Mouse (Mus musculus) forebrain, embryonic 16.5 days (tissue): ENCODE measurements around the gene Ccr6. TPM values are rescaled to one million over a fixed set of nuclear protein-coding genes. Genes with fewer than 3 reads are reported as not detected.
"Not testable (repeated sequence)": the region's sequence is repeated elsewhere in the genome, so short reads cannot be mapped to it uniquely, and the experiment has no call there.

ENCODE experiments used
- ATAC-seq: fragments of 200-750 bp; cut with Nextera tagmentation; 2 replicates; pipeline ENCODE4 v1.8.0; 2017; ENCODE audit warnings: mild to moderate bottlenecking, moderate library complexity
- H3K27ac ChIP-seq: fragments of 300-500 bp; sonication (generic); 2 replicates; pipeline ENCODE4 v1.5.1; 2014; ENCODE audit warnings: low read length, control low read depth
- H3K27me3 ChIP-seq: fragments of 300-500 bp; sonication (generic); replicated peaks from 2 replicates; pipeline ENCODE4 v1.6.1; 2014; ENCODE audit warnings: low read length; ENCODE audit not compliant: control insufficient read depth, insufficient read depth
- H3K36me3 ChIP-seq: fragments of 300-500 bp; sonication (generic); 2 replicates; pipeline ENCODE4 v1.6.1; 2014; ENCODE audit not compliant: control insufficient read depth, insufficient read depth
- H3K4me1 ChIP-seq: fragments of 300-500 bp; sonication (generic); replicated peaks from 2 replicates; pipeline ENCODE4 v1.6.1; 2014; ENCODE audit warnings: low read length; ENCODE audit not compliant: control insufficient read depth, insufficient read depth
- H3K4me2 ChIP-seq: fragments of 300-500 bp; sonication (generic); 2 replicates; pipeline ENCODE4 v1.6.1; 2014; ENCODE audit warnings: mild to moderate bottlenecking, low read length, control low read depth
- H3K4me3 ChIP-seq: fragments of 300-500 bp; sonication (generic); replicated peaks from 2 replicates; pipeline ENCODE4 v1.5.1; 2014; ENCODE audit warnings: mild to moderate bottlenecking, low read length, control low read depth
- H3K9ac ChIP-seq: fragments of 300-500 bp; sonication (generic); replicated peaks from 2 replicates; pipeline ENCODE4 v1.6.1; 2014; ENCODE audit warnings: low read depth, low read length, control low read depth
- H3K9me3 ChIP-seq: fragments of 300-500 bp; sonication (generic); 2 replicates; pipeline ENCODE4 v1.6.1; 2016; ENCODE audit warnings: low read length; ENCODE audit not compliant: control insufficient read depth
- whole genome bisulfite sequencing: fragments of 180-500 bp; shearing (Covaris S2); extraction: QIAGEN DNeasy Blood & Tissue Kit; methylation state at CpG from one replicate; pipeline ENCODE4 v1.1.7; 2014; 5-methylcytosine and 5-hydroxymethylcytosine counted together
- polyA plus RNA-seq: library from polyadenylated mRNA; unstranded; fragments of >200 nt; fragmentation: Nextera tagmentation; extraction: Ambion mirVana; gene quantifications from 2 replicates; pipeline ENCODE4 v1.2.1, GENCODE M21; 2015

Gene Ccr6
- polyA plus RNA-seq, 1 experiment from 2014 or later = not detected

DNA sequence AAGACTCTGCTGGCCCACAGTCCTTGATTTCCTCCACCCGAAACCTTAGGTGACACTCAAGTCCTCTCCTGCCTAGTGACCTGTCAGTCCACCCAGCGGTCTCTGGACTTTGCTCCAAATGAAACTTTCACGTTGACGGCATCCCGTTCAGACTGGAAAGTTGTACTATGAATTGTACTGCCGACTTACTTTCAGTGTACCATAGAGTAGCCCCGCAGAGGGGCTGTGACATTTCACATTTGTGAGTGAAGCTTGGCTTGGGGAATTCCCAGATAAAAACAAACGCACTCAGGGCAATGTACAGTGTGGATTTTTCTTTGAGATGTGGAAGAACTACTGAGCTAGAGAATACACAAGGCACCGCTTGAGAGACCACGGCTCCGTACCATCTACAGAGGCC lies 6.3 kb downstream of the Ccr6 start:
- H3K9ac ChIP-seq = no peak overlapping the region
- no peak overlapping the region for H3K27ac ChIP-seq
- H3K4me1 ChIP-seq = no peaks in the 10 kb centered on the region
- 90% methylated on average over 11 of the region's 11 CpGs for whole genome bisulfite sequencing
- H3K4me2 ChIP-seq = no peak overlapping the region
- no peak overlapping the region for H3K4me3 ChIP-seq
- no peak for ATAC-seq
- H3K36me3 ChIP-seq = no peaks in the 10 kb centered on the region
- no peaks in the 10 kb centered on the region for H3K9me3 ChIP-seq
- H3K27me3 ChIP-seq = no peaks in the 10 kb centered on the region

DNA sequence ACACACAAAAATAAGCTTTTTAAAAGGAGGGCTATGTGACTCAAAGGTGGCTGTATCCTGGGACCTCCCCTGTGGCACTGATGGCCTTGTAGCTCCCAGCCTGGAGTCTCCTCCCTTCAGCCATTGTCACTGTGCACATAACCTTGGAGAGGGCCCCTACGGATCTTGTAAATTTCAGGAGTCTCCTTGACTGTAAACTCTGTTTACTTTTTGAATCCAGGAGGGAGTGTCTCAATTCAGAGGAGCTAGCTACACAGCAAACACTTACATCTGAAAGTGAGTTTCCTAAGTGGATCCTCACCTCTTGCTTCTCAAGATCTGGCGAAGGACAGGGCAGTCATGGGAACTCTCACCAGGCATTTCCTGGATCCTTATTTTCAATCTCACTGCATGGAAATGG lies 8.3 kb downstream of the Ccr6 start:
- Histone ChIP-seq H3K4me1 (no peaks in the 10 kb centered on the region), H3K27me3 (no peaks in the 10 kb centered on the region), H3K9me3 (no peaks in the 10 kb centered on the region), H3K9ac (no peak overlapping the region), H3K36me3 (no peaks in the 10 kb centered on the region), H3K4me2 (no peak overlapping the region), H3K4me3 (no peak overlapping the region), H3K27ac (no peak overlapping the region)
- WGBS = 87% methylated on average over 2 of the region's 2 CpGs
- ATAC-seq = no peak

DNA sequence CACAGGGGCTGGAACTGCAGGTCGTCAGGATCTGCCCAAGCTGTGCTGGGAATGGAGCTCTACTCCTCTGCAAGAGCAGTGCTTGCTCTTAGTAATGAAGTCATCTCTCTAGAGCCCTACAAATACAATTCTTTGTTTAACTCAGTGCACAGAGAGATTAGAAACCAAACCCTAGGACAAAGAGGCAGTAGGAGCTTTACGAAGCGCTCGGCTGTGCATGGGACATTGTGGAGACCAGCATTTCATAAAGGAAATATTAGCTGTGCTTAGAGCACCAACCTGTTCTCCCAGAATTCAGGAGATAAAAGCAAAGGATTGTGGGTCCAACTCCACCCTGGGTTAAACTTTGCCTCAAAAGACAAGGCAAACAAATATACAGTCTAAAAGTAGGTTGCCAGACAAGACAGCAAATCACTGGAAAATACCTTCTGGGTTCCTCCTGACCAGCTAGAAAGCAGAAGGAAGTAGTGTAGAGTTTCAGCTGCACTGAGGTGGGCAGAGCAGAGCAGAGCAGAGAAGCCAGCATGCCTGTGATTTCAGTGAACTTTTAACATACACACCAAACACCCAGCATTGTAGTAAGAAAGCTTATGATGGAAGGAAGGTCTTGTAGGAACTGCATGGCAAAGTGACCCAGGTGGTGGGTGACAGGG lies 10.4 kb downstream of the Ccr6 start:
- no peaks in the 10 kb centered on the region for H3K9me3 ChIP-seq
- no peak for ATAC-seq
- H3K27ac ChIP-seq = no peak overlapping the region
- no peak overlapping the region for H3K4me2 ChIP-seq
- H3K36me3 ChIP-seq = no peaks in the 10 kb centered on the region
- H3K4me1 ChIP-seq = no peaks in the 10 kb centered on the region
- no peaks in the 10 kb centered on the region for H3K27me3 ChIP-seq
- H3K9ac ChIP-seq = no peak overlapping the region
- WGBS = 69% methylated on average over 4 of the region's 4 CpGs
- H3K4me3 ChIP-seq = no peak overlapping the region

DNA sequence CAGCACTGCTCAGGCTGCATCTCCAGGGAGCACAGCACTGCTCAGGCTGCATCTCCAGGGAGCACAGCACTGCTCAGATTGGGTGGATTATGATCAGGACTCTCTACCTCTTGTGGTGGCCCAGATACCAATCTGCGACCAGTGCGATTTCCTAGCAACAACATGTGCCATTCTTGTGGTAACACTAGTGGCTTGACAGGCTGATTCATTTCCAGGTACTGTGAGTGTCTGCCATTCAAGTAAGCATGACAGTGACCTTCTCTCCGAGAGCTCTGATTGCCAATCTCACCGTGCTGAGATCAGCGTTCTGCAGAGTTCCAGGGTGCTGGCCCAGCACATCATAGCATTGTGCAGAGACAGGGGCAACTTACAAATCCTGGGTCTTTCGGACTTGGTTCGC lies 15.9 kb downstream of the Ccr6 start:
- no peak overlapping the region for H3K9ac ChIP-seq
- H3K9me3 ChIP-seq = no peaks in the 10 kb centered on the region
- no peak overlapping the region for H3K27ac ChIP-seq
- no peaks in the 10 kb centered on the region for H3K4me1 ChIP-seq
- H3K4me3 ChIP-seq = no peak overlapping the region
- ATAC-seq = no peak
- no peaks in the 10 kb centered on the region for H3K36me3 ChIP-seq
- WGBS = 91% methylated on average over 7 of the region's 7 CpGs
- H3K4me2 ChIP-seq = no peak overlapping the region
- H3K27me3 ChIP-seq = no peaks in the 10 kb centered on the region

DNA sequence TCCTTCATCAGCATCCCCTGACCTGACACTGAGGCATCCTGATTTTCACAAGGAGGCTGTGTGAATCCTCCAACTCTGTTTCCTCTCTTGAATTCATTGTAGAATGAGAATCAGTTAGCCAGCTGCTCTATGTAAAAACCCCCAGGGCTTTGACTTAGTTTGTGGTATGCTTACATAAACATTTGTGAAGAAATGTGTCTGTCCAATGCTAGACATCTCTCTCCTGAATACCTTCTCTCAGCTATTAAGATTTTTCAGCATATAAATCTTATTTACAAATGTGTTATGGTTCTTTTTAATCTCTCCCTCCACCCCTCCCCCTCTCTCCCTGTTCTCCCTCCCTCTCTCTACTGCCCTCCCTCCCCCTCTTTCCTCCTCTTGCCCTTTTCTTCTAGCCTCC lies 18.4 kb downstream of the Ccr6 start:
- H3K27me3 ChIP-seq = no peaks in the 10 kb centered on the region
- H3K4me2 ChIP-seq = no peak overlapping the region
- H3K4me3 ChIP-seq = no peak overlapping the region
- no peaks in the 10 kb centered on the region for H3K9me3 ChIP-seq
- no peak for ATAC-seq
- no peak overlapping the region for H3K9ac ChIP-seq
- H3K27ac ChIP-seq = no peak overlapping the region
- no peaks in the 10 kb centered on the region for H3K36me3 ChIP-seq
- no peaks in the 10 kb centered on the region for H3K4me1 ChIP-seq

DNA sequence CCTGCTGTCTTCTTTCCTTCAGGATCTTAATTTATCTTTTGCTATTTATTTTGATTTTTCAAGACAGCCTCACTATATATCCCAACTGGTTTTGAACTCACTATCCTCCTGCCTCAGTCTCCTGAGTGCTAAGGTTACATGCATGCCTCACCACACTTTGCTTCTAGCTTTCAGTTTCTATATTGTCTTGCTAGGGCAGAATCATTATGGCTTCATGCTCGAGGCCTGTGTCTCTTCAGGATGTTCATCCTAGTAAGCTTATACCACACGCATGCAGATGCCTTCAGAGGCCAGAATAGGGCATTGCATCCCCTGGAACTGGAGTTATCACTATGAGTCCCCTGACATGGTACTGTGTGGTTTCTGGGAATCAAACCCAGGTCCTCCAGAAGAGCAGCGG lies 19.1 kb downstream of the Ccr6 start:
- Histone ChIP-seq H3K4me2 (no peak overlapping the region), H3K27ac (no peak overlapping the region), H3K36me3 (no peaks in the 10 kb centered on the region), H3K9me3 (no peaks in the 10 kb centered on the region), H3K4me3 (no peak overlapping the region), H3K9ac (no peak overlapping the region), H3K4me1 (no peaks in the 10 kb centered on the region), H3K27me3 (no peaks in the 10 kb centered on the region)
- WGBS = 79% methylated on average over 3 of the region's 3 CpGs
- no peak for ATAC-seq

DNA sequence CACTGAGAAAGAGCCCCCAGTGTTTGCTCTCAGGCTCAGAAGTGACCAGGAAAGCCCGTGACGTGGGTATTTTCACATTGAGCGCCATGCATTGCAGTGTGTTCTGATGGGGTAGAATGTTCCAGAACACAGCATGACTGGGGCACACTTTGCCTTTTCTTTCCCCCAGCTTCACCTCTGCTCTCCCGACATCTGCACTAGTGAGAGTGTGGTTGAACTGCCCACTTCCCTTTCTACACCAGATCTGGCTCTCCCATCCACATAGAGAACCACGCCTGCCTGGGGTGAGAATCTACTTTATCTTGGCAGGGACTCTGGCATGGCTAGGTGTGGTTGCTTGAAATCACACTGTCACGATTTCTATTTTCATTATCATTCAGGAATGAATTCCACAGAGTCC lies 19.7 kb downstream of the Ccr6 start:
- no peak for ATAC-seq
- 90% methylated on average over 6 of the region's 6 CpGs for WGBS
- Histone ChIP-seq H3K36me3 (no peaks in the 10 kb centered on the region), H3K4me2 (no peak overlapping the region), H3K27ac (no peak overlapping the region), H3K9ac (no peak overlapping the region), H3K27me3 (no peaks in the 10 kb centered on the region), H3K9me3 (no peaks in the 10 kb centered on the region), H3K4me3 (no peak overlapping the region), H3K4me1 (no peaks in the 10 kb centered on the region)

DNA sequence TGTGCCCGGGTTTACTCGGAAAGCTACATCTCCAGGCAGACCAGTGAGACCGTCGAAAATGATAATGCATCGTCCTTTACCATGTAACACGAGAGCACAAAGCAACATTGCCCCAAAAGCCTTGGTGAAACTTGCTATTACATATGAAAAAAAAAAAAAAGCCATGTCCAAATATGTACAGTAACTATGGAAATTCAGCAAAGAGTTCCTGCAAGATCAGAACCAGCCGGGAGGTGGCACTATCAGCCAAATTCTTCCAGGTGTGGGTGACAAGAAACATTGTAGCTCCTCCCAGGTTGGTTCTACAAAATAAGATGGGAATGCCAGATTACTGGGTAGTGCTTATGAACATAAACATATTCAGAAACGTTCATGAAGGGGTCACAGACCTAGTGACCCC lies 21.1 kb downstream of the Ccr6 start:
- Histone ChIP-seq H3K9ac (no peak overlapping the region), H3K4me3 (no peak overlapping the region), H3K4me2 (no peak overlapping the region), H3K27me3 (no peaks in the 10 kb centered on the region), H3K27ac (no peak overlapping the region), H3K4me1 (no peaks in the 10 kb centered on the region), H3K36me3 (no peaks in the 10 kb centered on the region), H3K9me3 (no peaks in the 10 kb centered on the region)
- no peak for ATAC-seq
- whole genome bisulfite sequencing = 80% methylated on average over 8 of the region's 8 CpGs

DNA sequence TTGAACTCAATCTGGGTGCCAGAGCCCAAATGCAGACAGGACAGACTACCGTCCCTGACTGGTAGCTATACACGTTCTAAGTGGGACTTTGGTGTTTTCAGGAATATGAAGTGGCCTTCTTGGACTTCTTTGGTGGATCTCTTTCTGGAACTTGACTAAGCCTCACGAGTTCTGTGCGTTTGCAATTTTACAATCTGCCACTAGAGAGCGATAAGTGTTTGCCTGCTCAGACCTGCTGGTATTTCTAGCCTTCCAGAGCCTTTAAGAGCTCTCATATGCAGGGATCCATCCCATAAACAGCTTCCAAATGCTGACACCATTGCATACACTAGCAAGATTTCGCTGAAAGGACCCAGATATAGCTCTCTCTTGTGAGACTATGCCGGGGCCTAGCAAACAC lies 28.8 kb downstream of the Ccr6 start:
- H3K27me3 ChIP-seq, H3K36me3 ChIP-seq, H3K9me3 ChIP-seq, H3K4me1 ChIP-seq, H3K4me3 ChIP-seq, H3K4me2 ChIP-seq, H3K27ac ChIP-seq, H3K9ac ChIP-seq: not testable (repeated sequence)
- peak; percentile 65; the same call in 1 of the 2 replicates for ATAC-seq
- 19% methylated on average over 7 of the region's 7 CpGs for WGBS

DNA sequence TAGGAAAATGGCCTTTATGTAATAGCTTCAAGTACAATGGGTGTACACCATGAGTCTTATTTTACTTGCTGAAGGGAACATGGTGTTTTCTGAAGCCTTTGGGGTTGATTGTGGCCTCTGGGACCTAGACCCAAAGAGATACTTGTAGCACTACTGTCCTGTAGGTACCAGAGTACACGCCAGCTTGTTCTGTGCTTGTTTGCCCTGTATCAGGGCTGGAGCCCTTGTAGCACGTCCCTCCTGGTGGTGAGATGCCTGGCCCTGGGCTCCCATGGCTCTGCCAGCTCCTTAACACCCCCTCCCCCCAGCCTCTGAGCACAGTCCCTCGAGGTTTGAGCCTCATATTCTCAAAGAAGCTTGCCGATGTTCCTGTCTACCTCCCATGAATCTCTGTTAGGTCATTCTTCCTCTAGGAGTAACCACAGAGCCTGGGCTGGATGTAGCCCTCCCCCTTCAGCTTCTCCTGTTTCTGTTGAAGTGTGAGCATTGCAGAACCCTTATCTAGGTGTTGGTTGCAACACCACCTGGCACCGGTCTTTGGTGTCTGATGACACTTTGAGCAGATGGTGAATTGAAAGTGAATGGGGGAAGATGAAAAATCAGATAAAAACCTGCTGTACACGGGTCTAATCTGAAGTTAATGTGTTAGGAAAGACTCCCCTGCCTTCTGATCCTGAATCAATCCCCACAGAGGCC lies 36.4 kb downstream of the Ccr6 start:
- no peaks in the 10 kb centered on the region for H3K9me3 ChIP-seq
- no peaks in the 10 kb centered on the region for H3K36me3 ChIP-seq
- H3K9ac ChIP-seq = no peak overlapping the region
- H3K27me3 ChIP-seq = no peaks in the 10 kb centered on the region
- 55% methylated on average over 6 of the region's 6 CpGs for WGBS
- H3K4me1 ChIP-seq = no peaks in the 10 kb centered on the region
- no peak for ATAC-seq
- no peak overlapping the region for H3K4me3 ChIP-seq
- H3K27ac ChIP-seq = no peak overlapping the region
- no peak overlapping the region for H3K4me2 ChIP-seq
